Mouse (Mus musculus) frontal cortex, postnatal 25 days (tissue): ENCODE results near the gene Bean1.

Source experiments
- DNase-seq, 2 experiments: peaks; one replicate each; pipeline ENCODE4 v3.0.0; 2022; ENCODE audit warnings: low spot score in 2 of 2

The Bean1 gene

DNA sequence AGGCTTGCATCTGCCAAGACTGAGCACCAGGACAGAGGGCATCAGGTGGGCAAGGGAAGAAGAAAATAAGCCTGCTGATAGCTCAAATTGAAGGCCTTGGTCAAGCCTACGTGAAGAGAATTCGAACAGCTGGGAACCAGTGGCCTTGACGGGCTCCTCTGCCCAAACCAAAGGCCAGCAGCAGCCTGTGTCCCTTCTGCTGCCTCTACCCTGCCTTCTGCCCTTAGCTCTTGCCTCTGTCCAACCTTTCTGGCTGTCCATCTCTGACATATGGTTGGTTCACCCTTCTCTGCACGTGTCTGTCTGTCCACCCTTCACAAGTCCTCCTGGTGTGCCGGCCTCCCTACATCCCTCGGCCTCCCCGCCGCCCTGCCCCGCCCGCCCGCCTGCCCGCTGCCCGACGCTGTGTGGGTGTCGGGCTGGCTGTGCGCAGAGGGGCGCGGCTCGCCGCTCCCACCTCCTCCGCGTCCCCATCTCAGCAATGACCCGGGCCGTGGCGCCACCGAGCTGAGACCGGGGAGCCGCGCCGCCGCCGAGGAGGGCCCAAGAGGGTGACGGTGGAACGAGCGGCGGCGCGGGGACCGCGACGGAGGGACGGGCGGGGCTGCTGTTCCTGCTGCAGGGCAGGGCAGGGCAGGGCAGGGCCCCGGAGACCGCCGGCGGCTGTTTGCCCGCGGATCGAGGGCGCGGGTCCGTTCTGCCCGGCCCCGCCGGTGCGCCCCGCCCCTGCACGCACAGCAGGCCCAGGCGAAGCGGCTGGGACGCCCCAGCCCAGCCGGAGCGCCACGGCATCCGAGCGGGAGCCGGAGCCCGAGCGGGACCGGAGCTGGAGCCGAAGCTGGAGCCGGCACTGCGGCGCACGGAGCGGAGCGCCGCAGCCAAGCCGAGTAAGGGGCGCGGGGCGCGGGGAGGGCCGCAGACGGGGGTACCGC is at the start of gene Bean1:
Gene Bean1, plus strand, starts transcription at position 325 of the 932 bp plus-strand sequence.
- peak in 1 of 2 experiments; percentile 15 for DNase-seq

DNA sequence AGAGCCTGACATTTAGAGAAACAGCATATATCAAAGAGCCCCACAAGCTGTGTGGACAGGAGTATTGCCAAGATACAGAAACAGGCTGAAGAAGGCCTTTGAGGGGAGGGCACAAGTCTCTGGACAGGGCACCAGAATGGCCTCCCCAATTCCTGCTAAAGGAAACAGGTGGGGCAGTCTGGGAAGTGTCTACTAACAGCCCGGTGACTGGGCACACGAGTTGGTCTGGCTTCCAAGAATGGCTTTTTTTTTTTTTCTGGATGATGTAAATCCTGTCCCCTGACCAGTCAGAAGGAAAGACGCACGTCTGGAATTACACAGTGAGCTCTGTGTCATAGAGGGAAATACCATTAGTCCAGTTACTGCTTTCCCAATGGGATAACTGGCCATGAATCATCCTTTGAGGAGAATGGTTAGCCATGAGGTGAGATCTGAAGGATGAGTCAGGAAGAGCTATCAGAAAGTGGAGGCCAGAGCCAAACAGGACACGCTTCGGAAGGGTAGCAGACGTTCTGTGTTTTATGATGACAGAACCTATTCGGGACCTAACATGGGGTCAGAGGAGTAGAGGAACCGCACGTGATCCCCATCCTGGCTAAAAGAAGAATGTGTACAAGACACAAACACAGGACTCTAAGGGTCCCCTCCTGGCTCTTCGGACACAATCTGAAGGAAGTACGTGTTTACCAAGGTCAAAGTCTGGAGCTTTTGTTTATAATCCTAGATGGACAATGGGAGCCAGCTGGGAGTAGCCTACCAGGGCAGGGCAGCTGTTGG is 48.4 kb upstream of the Bean1 start:
- DNase-seq: no peak

DNA sequence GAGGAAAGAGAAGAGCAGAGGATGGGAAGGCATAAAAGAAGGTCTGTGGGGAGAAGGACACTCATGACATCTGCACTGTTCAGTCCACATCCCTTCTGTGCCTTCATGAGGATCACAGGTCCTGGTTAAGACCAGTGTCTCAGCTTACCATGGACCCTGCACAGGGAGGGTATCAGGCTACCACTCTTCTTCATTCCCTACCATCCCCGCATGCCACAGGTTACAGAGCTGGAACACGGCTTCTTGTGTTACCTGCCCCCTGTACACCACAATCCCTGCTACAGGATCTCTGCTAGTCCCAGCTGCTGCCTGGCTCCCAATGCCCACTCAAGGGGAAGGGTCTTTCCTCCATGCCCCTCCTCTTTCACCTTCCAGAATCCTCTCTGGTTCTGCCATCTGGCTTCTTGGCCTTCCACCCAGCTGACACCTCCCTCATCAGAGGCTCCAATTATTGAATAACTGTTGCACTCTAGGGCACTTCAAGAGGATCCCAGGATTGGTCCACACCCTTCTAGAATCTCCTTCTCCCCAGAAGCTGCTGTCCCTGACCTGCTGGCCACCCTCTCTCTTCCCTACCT is 47.1 kb upstream of the Bean1 start:
- DNase-seq: no peak

DNA sequence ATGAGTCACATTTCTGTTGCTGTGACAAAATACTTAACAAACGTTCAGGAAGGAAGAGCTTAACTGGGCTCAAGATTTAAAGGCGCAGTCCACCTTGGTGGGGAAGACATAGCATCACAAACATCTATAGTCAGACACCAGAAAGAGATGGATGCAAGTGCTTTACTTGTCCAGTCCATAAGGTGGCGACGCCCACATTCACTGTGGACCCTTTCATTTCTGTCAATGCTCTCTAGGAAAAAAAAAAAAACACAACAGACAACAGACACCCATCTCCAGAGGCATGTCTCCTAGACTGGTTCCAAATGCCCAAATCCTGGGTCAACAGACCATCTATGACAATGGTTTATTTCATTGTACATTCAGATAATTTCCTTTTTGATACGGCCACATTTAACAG is 45.7 kb upstream of the Bean1 start:
- no peak for DNase-seq

DNA sequence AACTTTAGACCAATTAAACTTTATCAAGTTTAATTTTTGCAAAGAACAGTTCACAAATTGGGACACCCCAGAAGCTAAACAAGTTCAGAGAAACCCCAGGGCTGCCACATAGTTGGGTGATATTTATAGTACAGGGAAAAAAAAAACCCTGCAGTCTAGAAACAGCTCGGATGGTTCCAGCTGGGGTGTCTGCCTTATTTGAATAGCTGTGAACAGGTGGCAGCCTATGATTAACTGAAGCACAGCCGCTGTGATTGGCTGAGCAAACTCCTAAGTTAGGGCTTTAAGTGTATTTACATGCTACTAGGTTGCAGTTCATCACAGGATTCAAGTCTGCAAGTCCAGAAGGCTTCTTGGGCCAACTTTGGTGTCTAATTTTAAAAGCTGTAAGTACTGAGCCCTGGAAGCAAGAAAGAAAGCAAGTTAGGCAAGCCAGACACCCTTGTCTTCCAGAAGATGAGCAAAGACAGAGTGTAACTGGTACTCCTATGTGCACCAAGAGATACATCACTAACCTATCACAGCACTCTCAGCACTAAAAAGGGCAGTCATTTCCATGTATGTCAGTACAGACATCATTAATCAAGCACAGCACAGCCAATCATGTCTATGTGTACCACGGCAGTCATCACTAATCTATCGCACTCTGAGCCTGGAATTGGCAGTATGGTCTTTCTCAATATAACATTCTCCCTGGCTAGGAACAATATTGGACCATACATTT is 42.9 kb upstream of the Bean1 start:
- peak in 1 of 2 experiments; percentile 37 for DNase-seq

DNA sequence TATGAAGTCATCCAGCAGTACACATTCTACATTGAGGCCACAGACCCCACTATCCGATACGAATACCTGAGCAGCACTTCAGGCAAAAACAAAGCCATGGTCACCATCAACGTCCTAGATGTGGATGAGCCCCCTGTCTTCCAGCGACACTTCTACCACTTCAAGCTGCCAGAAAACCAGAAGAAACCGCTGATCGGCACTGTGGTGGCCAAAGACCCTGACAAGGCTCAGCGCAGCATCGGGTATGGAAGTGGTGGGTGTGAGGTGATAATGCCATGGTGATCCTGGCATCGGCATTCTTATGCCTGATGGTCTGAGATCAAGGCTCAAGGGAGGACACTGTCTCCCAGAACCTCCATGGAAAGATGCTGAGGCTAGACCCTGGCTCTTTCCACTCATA is 39.3 kb upstream of the Bean1 start:
- no peak for DNase-seq

DNA sequence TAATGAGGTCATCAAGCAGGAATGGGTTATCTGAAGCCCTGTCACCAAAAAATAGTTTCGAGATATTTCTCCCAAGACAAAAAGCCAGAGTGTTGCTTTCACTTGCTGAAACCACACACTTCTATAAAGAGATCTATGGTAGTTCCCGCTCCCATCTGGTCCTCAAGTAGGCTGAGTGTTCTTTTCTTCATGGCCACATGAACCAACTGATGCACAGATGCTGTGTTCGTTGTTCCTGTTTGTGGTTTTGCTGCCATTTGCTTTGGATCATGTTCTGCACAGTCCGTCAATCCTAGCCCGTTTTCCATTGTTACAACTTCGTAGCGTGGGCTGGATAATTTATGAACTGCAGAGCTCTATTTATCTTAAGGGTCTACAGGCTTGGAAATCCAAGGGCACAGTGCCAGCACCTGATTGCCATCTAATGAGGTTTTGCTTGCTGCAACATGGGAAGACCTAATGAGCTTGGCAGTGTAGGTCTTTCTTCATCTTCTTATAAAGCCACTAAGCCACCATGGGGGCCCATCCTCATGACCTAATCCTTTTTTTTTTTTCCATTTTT is 38.7 kb upstream of the Bean1 start:
- DNase-seq: no peak

DNA sequence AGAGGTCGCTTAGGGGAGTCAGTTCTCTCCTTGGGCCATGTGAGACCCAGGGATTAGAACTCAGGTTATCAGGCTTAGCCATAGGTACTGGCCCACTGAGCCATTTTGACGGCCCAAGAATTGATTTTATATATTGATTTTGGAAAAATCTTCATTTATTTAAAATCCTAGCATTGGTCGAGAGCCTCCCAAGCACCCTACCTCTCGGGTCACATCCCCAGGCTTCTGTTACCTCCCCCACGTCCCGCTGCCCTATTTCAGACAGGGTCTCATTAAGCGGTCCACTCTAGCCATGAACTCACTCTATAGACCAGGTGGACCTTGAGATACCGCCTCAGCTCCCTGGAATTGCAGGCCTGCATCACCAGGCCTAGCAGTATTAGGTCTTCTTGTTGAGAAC is 35.7 kb upstream of the Bean1 start:
- no peak for DNase-seq

DNA sequence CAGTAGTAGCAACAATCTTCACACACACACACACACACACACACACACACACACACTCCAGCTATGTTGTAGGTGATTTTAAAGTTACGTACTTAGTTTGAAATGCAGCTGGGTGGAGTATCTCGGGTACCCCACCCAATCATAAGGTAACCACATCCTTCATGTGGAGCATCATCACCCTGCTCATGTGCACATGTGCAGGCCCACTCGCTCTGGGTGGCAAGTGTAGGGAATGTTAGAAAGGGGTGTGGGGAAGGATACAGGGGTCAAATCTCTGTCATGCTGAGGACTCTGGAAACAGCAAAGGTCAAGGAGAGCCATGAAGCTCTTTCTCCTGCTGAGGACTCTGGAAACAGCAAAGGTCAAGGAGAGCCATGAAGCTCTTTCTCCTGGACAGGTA is 34.0 kb upstream of the Bean1 start:
- no peak for DNase-seq

DNA sequence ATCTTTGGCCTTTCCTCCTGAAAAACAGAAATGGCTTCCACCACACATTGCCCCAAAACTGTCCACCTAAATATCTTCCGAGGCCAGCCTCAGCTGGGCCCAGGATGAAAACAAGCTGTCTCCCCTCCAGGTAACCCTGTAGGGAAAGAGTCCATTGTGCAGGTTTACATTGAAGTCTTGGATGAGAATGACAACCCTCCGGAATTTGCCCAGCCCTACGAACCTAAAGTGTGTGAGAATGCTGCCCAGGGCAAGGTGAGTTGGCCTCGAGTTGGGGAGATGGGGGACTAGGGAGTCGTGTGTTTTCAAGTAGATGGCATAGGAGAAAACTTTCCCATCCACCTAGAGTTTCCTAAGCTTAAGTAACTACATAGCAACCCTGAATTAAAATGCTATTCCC is 32.6 kb upstream of the Bean1 start:
- DNase-seq: no peak

DNA sequence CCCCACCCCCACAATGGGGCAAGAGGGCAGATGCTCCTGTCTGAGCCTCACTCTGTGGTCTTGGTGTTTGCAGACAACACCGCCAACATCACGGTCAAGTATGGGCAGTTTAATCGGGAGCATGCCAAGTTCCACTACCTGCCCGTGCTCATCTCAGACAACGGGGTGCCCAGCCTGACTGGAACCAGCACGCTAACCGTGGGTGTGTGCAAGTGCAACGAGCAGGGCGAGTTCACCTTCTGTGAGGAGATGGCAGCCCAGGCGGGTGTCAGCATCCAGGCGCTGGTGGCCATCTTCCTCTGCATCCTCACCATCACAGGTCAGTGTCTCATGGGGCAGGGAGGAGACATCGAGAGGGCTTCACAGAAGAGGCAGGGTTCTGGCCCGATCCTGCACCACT is 29.6 kb upstream of the Bean1 start:
- DNase-seq: no peak

DNA sequence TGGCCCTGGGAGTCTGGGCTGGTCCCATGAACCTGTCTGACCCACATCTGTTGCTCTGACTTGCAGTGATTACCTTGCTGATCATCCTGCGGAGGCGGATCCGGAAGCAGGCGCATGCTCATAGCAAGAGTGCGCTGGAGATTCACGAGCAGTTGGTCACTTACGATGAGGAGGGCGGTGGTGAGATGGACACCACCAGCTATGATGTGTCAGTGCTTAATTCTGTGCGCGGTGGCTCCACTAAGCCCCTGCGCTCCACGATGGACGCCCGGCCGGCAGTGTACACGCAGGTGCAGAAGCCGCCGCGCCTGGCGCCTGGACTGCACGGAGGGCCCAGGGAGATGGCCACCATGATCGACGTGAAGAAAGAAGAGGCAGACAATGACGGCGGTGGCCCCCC is 27.8 kb upstream of the Bean1 start:
- DNase-seq: no peak

DNA sequence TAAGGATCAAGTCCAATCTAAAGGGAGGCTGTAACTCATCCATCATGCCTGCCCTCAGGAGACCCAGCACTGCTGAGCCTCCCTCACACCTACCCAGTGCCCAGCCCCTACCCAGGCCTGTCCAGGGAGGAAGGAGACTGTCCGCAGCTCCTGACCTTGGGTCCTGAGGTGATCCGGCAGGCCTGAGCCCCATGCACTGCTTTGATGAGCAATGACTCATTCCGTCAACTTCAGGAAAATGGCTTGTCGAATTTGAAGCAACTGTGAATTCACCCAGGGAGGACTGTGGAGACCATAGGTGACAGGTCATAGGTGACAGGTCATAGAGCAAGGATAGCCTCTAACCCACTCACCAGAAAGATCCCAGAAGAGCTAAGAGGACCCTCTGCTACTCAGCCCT is 26.9 kb upstream of the Bean1 start:
- no peak for DNase-seq

DNA sequence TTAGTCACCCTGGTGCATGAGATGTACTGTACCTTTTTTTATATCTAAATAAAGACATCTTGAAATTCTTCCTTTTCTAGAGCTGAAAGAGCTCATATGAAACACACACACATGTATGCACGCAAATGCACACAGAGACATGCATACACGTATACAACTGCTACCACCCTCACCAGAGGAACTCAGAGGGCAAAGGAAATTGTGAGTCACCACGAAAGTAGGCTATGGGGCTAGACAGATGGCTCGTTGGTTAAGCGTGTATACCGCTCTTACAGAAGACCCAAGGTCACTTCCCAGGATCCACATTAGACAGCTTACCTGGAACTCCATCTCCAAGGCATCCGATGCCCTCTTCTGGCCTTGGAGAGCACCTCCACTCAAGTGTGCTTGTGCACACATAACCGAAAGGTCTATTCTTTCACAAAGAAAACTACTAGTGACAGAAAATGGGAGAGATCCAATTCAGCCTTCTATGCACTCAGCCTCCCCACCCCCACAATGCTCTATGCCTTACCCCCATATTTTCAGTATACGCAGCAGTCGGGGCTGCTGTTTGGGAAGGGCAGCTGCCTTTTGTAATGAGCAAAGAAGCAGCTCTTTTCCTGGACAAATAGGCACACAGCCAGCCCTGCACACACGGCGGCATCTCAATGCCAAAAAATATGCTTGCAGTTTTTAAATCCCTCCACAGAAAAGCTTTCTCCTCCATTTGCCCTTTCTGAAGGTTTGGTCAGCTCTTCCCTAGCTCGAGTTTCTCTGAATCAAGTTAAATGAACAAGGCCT is 25.6 kb upstream of the Bean1 start:
- no peak for DNase-seq

DNA sequence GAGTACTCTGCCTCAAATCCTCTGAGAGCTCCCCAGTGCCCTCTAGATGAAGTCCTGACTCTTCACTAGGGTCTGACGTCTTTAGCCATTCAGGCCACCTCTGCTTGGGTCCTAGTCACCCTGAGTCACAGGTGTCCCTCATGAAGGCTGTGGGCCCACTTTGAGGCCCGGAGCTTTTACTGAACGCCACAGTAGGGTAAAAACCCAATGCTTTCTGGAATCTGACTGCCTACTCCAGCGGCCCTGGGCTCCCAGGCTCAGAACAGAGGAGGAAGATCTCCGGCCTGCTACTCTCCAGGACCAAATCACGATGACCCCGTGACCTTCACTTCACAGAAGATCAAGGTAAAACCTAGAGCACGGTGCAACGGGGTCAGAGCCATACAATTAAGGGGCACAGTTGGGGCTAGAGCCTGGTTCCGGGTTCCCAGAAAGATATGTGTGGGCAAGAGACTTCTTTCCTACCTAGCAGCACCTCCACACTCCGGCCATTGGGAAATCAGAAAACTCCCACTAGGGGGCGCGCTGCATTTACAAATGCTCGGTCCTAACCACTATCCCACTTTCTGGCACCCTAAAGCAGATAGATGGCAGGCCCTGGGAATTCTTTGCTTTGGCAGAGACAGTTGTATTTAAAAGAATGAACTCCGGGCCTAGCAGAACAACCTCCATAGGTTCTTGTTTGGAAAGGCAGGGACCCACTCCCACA is 24.1 kb upstream of the Bean1 start:
- DNase-seq: peak; percentile 86 to 89

DNA sequence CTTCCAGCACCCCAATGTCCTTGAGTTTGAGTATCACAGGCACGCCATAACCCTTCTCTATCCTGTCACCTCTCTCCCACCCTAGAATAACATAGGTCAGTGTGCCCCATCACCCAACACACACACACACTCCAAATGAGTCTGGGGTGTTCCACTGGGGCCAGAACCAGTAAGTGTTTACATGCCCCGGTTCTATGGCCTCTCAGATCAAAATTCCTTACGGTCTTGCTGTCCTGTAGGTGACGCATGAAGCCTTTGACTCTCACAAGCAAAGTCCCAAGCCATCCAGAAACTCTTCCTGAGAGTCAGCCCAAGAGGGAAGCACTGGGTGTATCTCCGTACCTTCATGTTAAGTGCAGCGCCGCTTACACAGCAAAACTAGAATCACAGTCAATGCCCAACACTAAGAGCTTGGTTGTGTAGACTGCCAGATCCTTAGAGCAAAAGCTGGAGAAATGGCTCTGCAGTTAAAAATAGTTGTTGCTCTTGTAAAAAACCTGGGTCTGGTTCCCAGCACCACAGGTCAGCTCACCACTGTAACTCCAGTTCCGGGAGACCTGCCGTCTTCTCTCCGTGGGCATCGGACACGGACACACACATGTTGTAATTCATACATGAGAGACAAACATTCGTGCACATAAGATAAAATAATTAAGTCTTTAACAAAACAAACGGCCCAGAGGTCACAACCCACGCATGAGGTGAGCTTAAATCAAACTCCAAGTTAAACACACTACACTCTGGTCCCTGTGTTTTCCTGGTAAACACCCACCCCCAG is 23.3 kb upstream of the Bean1 start:
- DNase-seq: no peak

DNA sequence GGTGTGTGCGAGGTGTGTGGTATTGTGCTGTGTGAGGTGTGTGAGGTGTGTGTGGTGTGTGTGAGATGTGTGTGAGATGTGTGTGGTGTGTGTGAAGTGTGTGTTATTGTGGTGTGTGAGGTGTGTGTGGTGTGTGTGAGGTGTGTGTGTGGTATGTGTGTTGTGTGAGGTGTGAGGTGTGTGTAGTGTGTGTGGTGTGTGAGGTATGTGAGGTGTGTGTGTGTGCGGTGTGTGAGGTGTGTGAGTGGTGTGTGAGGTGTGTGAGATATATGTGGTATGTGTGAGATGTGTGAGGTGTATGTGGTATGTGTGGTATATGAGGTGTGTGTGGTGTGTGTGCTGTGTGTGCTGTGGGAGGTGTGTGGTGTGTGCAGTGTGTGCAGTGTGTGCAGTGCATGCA is 22.3 kb upstream of the Bean1 start:
- DNase-seq: no peak

DNA sequence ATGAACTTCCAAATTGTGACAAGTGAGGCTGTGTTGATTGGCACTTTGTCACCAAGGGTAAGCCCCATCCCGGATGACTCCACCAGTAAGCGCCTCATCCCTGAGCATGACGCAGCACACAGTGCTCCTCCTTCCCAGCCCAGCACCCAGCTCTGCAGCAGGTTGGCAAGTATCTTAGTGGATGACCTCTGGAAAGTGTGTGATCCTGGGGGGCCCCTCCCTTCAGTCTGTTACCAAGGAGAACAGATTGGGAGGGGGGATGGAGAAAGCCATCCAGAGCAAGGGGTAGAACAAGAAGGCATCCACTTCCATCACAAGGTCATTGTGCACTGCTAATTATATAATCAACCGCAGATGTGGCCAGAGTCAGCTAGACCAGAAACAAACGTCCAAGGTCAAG is 9.5 kb upstream of the Bean1 start:
- DNase-seq: no peak

DNA sequence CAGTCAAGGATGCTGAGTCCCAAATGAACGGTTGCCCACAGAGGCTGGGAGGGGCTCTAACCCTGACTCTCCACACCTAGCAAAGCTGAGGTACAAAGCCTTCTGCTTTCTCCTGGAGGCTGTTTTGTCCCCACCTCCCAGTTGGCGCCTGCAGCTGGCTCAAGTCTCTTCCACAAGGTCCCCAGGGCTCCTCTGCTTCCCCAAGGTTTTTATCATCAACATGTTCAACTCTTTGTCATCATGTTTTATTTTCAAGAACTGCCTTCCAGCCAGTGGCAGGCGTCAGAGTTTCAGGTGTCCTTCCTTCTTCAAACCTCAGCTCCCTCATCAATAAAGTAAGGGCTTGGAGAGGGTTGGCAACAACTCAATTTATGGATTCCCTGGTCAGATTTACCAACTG is 781 bp upstream of the Bean1 start:
- no peak for DNase-seq
